Mouse (Mus musculus) embryo, embryonic 9.5 days (tissue): ENCODE data around the gene Ninl.

Source experiments
- DNase-seq: peaks from one replicate; pipeline ENCODE4 v3.0.0-alpha.2; 2017; ENCODE audit errors: extremely low spot score

The Ninl gene

DNA sequence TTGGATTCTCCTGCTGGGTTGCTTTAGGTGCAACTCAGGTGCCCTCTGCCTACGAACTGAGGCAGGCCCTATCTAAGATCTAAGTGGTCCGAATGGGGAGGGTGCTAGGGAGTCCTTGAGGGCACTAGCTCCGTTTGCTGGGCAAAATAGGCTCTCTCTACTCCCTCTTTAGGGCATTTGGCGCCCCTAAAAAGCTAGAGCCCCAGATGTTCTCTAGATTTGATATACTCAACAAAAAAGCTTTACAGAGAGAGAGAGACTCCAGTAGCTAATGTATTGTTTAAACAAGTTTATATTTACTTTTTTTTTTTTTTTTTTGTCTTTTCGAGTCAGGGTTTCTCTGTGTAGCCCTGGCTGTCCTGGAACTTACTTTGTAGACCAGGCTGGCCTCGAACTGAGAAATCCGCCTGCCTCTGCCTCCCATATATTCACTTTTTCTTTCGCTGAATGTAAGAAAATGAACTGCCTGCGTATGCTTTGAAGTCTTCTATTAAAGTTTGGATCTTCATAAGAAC lies 134.2 kb downstream of the Ninl start, which contains the start of gene Gins1:
Gins1 (plus strand) TSS at position 465 of the 515 bp plus-strand sequence.
- no peak for DNase-seq

DNA sequence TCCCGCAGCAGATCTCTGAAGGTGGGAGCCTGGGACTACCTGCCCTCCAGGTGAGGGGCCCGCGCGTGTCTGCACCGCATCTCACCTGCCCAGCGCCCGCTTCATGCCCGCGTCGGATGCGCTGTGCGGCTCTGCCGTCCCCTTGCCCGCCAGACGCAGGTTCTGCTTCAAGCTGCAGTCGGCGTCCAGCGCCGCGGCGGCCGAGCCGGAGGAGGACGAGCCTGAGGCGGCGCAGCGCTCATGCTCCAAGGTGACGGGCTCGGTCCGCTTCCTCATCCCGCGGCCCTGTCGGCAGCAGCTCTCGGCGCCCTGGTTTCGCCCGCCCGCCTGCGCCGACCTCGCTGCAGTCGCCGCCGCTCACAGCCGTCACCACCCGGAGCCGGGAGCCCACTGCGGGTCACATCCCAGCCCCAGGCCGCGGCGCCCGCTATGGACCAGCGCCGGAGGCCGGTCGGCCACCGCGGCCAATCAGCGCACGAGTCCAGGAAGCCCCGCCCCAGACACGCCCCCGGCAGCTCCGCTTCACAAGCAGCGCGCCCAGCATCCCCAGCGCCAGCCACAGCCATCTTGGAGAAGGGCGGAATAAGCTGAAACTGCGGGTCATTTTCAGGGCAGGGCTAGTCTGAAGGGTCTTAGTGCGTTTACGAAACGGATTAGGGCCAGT lies 134.8 kb downstream of the Ninl start, which contains the start of gene Abhd12:
Abhd12 (minus strand) TSS at position 470 of the 664 bp plus-strand sequence.
- peak; percentile 96 for DNase-seq

DNA sequence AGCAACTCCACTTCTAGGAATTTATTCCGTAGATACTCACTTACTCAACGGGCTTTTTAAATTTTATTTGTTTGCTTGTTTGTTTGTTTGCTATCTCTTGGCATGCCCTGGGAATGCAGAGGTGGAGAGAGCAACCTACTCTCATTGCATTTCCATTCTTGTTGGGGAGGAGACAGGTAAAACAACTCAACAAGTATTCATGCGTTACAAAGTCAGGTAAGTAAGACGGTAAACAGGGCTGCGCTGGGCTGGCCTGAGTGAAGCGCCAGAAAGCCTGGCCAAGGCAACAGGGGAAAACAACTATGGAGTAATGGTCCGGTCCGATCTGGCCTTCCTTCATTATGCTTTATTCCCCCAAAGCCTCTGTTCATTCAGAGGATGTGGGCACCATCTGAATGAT lies 136.8 kb downstream of the Ninl start:
- no peak for DNase-seq

DNA sequence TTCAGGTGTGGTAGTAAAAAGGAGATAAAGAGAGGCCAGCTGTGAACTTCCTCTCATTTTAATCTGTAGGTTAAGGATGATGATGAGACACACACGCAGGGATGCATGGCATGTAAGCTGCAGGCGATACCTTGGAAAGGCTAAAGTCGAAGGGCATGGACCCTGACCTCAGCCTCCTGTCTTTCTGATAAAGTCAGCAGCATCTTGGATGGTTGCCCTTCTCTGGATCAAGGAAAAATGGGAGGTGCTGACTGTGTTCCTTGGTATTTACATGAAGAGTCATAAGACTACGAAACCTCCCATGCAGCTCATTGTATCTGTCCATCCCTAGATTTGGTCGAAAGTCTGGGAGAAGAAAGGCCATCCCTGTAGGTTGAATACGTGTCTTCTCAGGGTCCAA lies 138.8 kb downstream of the Ninl start:
- no peak for DNase-seq

DNA sequence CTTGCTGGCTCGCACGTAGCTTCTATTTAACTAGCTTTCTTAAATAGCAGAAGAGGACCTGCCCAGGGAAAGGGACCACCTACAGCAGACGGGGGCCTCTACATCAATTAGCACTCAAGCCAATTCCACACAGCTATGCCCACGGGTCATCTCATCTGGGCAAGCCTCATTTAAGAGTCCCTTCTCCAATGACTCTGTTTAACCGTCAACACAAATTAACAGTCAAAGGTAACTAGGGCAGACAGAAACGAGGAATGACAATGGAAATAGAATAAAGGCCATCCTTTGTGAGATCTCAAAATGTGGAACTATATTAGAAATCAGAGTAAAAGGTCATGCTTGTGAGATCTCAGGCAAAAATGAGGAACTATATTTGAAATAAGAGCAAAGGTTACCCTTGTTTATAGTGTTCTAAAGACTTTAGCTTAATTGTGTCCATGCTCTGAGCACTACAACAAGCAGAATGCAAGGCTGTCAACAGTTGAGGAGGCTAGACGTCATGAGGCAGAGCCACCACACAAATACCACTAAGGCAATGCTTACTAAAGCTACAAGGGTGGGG lies 143.4 kb downstream of the Ninl start:
- no peak for DNase-seq

DNA sequence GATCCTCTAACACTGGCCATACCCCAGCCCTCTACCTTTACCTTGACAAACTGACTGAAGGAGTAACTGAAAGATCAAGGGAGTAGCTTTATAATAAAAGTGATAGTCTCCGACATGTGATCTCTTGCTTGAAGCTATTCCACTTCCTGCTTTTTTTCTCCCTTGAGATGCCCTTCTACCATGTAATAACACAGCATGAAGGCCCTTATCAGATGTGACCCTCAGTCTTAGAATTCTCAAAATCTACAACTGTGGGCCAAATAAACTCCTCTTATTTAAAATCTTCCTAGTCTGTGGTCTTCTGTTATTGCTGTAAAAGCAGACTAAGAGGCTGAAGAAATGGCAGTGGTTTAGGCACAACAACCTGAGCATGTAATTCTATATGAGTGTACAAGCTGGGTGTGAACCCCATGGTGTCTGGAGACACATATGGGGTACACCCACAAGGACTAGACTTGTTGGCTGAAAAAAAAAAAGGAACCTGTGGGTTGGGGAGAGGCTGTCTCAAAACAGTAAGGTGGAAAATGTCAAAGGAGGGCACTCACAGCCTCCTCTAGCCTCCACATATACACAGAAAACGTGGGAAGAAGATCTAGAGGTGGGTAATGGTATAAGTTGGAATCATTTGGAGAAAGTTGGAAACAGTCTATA lies 144.4 kb downstream of the Ninl start:
- DNase-seq = no peak

DNA sequence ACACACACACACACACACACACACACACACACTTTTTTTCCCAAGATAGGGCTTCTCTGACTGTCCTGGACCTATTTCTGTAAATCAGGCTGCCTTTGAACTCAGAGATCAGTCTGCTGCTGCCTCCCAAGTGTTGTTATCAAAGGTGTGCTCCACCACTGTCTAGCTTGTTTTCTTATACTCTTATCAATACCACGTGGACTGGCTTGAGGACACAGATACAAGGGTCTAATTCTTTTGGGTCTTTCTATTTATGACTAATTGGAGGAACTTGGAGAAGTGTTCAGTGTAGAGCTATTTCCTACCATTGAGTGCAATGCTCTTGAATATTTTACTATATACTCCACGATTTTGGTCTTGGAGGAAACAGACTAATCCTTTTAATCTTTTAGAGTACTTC lies 151.8 kb downstream of the Ninl start:
- no peak for DNase-seq

DNA sequence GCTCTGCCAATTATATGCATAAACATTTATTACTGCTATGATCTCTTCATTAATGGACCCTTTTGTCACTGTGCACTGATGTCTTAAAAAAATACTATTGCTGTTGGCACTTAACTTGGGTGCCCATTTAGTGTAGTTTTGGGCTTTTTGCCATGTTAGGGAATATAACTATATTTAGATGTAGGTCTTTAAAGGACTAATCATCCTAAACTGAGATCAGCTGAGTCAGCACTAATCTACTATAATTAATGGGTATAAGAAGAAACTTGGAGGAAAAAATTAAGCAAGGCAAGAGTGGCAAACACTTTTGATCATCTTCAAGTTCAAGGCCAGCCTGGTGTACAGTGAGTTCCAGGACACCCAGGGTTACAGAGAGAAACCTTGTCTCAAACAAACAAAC lies 152.9 kb downstream of the Ninl start:
- no peak for DNase-seq

DNA sequence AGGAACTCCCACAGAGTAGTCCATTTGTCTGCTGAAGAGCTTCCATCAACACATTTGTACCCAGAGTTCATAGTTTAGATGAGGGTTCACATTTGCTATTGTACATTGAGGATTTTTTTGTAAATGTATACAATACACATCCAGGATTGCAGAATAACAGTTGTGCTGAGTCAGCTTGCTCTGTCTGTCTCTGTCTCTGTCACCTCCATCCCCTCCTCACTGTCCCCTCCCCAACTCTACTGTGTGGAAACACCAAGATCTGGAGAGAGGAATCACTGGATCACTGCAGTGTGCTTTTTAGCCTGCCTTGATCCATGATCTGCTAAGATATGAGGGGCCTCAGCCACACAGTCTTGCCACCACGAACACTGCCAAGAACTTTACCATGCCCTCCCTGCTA lies 153.4 kb downstream of the Ninl start:
- DNase-seq = no peak

DNA sequence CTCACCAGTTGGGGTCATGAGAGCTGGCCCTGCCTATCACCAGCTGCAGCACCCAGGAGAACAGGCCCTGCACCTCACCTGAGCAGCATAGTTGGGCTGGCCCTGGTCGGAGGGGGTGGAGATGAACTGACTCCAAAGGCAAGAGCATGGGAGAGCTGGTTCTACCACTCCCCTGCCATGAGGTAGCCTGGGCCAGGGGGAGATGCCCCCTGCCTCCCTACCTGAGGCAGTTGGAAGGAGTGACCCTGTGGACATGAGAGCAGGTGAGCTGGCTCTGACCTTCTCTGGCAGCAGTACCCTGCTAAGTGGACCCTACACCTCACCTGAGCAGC lies 154.4 kb downstream of the Ninl start:
- no peak for DNase-seq
